Comparison of ENCODE assay signal across 13 mouse cellular contexts in the genomic region with DNA sequence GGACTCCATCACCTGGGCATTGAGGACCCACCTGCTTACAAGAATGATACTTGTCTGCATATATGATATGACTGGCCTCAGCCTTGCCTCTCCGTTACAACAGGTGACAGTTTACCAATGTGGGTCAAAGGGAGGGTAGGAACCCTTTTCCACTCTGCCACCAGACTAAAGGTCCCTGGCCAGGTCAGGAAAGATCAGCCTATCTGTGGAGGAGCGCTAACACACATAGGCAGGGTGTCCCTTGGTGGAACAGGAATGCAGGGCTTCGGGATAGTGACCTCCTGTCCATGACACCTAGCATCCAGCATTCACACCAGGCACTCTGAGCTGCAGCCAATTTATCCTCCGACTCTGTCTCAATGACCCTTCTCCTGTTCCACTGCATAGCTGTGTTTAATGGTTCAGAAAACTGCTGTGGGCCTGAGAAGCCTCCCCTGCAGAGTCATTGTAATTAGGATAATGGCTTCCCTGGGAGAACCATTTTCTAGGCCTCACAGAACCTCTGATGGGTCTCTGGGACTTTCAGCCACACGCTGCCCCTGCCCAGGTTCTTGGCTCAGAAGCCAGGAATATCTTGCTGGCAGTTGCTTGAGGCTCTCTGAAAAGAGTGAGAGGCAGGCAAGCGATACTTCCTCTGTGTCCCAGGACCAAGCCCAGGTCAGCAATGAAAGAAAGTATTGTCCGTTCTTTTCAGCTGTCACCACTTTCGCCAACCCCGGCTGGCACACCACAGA. TPM values are rescaled to one million over a fixed set of nuclear protein-coding genes. Genes with fewer than 3 reads are reported as not detected.
DNase-seq lines count a peak whose midpoint lies in the region; ATAC-seq lines count a peak whose summit lies in the region.
"Had no signal": no experiment of that assay in that cellular context is flagged by ENCODE, and none has a peak within 500 bp of the region (broad histone marks: within the 10 kb centered on the region; RNA-seq: fewer than 3 reads in every experiment).

No protein-coding gene starts in this region.

- WGBS in hindbrain, embryonic 15.5 days: 20% methylated on average over 9 of the region's 9 CpGs

- H3K27me3 ChIP-seq in hindbrain, embryonic 15.5 days: peaks cover 8% of the 10 kb centered on the region; the same call in 1 of the 2 replicates

- H3K27ac ChIP-seq in hindbrain, embryonic 15.5 days (replicated peaks): no peak overlapping the region
- H3K27ac ChIP-seq: heart, embryonic 13.5 days had no signal

- peaks cover 25% of the 10 kb centered on the region for H3K4me1 ChIP-seq in hindbrain, embryonic 15.5 days (replicated peaks)

- no peak overlapping the region for H3K4me3 ChIP-seq in hindbrain, embryonic 15.5 days
- H3K4me3 ChIP-seq: heart, embryonic 13.5 days had no signal

- peak; percentile 28; the same call in 1 of the 2 replicates for ATAC-seq in hindbrain, embryonic 15.5 days (ENCODE audit: low FRiP score, low read depth)
- ATAC-seq in monocyte, adult 5-6 weeks (replicated peaks; ENCODE audit: insufficient number of reproducible peaks, low FRiP score, low TSS enrichment, poor library complexity, severe bottlenecking): no peak

- H3K9ac ChIP-seq in hindbrain, embryonic 15.5 days: no peak overlapping the region
- H3K9ac ChIP-seq: heart, embryonic 13.5 days had no signal

- no peaks in the 10 kb centered on the region for H3K36me3 ChIP-seq in hindbrain, embryonic 15.5 days
- H3K36me3 ChIP-seq: heart, embryonic 13.5 days had no signal

- H3K4me2 ChIP-seq in hindbrain, embryonic 15.5 days: no peak overlapping the region
- H3K4me2 ChIP-seq: heart, embryonic 13.5 days had no signal

- H3K9me3 ChIP-seq in hindbrain, embryonic 15.5 days: no peaks in the 10 kb centered on the region

- DNase-seq in cerebellum, adult 11-12 months: peak; percentile 25
- DNase-seq in cerebellum, postnatal 36 days: no peak
- peak; percentile 40 to 49 for DNase-seq in layer of hippocampus, adult 8-10 months (ENCODE audit: low spot score in 2 of 2)
- no peak for DNase-seq in layer of hippocampus, adult 9-10 months (ENCODE audit: low spot score)
- peak; percentile 57 for DNase-seq in layer of hippocampus, adult 9-11 months
- DNase-seq in MN1 (ENCODE audit: low spot score): no peak
- DNase-seq: adrenal gland, postnatal 14 days had no signal

RNA-seq across cellular contexts. Expression of gene B3galt5, which starts 43.1 kb away (rescaled TPM):
- 10 to 100 TPM; 55.0 to 58.0 (median 56.9) TPM for total RNA-seq in layer of hippocampus, adult 8-10 months (2022)
- 4.9 and 6.3 TPM in 2 replicates for polyA plus RNA-seq in hindbrain, embryonic 15.5 days (2015; fragmentation: Nextera tagmentation; extraction: Ambion mirVana)
- total RNA-seq in monocyte, adult 5-6 weeks (2017): 0.29 TPM in 1 of 3 replicates, not detected in the others
- total RNA-seq: adrenal gland, postnatal 14 days; ES-E14; liver, adult 2 months; megakaryocyte, adult 5-6 weeks had no signal

Comparison
In these comparisons a context has a peak if more than half of its experiments do, and no peak if none do; other contexts are left out.
1. DNase-seq: peak in cerebellum, adult 11-12 months (single experiment), layer of hippocampus, adult 8-10 months (2 of 2) and layer of hippocampus, adult 9-11 months (single experiment); none in cerebellum, postnatal 36 days (0 of 2), layer of hippocampus, adult 9-10 months (single experiment) and MN1 (single experiment).
2. RNA of gene B3galt5, which starts 43.1 kb away (total RNA-seq): 55.0 to 58.0 TPM in layer of hippocampus, adult 8-10 months; 0.29 TPM in monocyte, adult 5-6 weeks; every median in the first group is over 10 times any median in the second.